Mouse (Mus musculus) left cerebral cortex, adult 2 months (tissue): ENCODE measurements around the gene Fstl3. TPM values are rescaled to one million over a fixed set of nuclear protein-coding genes. Genes with fewer than 3 reads are reported as not detected.
A peak's percentile ranks its signal among the peaks of the same experiment; 100 is the strongest.

Experiments used
- DNase-seq, 2 experiments: peaks; one replicate each; pipeline ENCODE4 v3.0.0; 2021 to 2022; ENCODE audit warnings: low spot score in 2 of 2, mixed read lengths in 1 of 2; ENCODE audit errors: extremely low spot score in 1 of 2
- H3K27ac ChIP-seq: fragments of 200-600 bp; 2 replicates; pipeline ENCODE4 v1.8.1; 2022
- H3K4me3 ChIP-seq: fragments of 200-600 bp; 2 replicates; pipeline ENCODE4 v1.8.1; 2022
- CTCF ChIP-seq: fragments of 200-600 bp; IDR thresholded peaks from 2 replicates; pipeline ENCODE4 v1.8.1; 2022; ENCODE audit warnings: antibody characterized with exemption, mild to moderate bottlenecking, moderate library complexity
- intact Hi-C: fragments of 180-260 bp; cut with DNase I; formaldehyde crosslinking; loops from one replicate; pipeline ENCODE4 v1.15.1; 2025
- long read RNA-seq, 2 experiments: library from polyadenylated mRNA; stranded (forward); transcript quantifications; one replicate each; pipeline ENCODE4 v2.0.0; 2021; ENCODE audit warnings: borderline mapping rate in 2 of 2
- total RNA-seq, 2 experiments: library from RNA; stranded (reverse); gene quantifications; 2 replicates each; pipeline ENCODE4 v1.2.3; 2021

Fstl3 gene
- 1 to 10 TPM; 2.5 to 2.6 TPM for total RNA-seq
- long read RNA-seq, experiment 1, partial matches to known transcripts = 1 of 3 reads
- long read RNA-seq, experiment 1, other reads (novel, unspliced or antisense) = 2 of 3 reads
- long read RNA-seq, experiment 2, partial matches to known transcripts = 0 of 1 reads
- long read RNA-seq, experiment 2, other reads (novel, unspliced or antisense) = 0 of 1 reads

GRCm38 (mm10) chr10:79777103-79777531, at the start of gene Fstl3:
Gene Fstl3, plus strand, starts transcription at chr10:79777272.
- DNase-seq = no peak
- Histone ChIP-seq H3K27ac (no peak within 1 kb of the TSS), H3K4me3 (peak within 1 kb of the TSS; percentile 14; the same call in 1 of the 2 replicates)
- intact Hi-C loops = no loop called here
- TF ChIP-seq CTCF = no peak

DNA sequence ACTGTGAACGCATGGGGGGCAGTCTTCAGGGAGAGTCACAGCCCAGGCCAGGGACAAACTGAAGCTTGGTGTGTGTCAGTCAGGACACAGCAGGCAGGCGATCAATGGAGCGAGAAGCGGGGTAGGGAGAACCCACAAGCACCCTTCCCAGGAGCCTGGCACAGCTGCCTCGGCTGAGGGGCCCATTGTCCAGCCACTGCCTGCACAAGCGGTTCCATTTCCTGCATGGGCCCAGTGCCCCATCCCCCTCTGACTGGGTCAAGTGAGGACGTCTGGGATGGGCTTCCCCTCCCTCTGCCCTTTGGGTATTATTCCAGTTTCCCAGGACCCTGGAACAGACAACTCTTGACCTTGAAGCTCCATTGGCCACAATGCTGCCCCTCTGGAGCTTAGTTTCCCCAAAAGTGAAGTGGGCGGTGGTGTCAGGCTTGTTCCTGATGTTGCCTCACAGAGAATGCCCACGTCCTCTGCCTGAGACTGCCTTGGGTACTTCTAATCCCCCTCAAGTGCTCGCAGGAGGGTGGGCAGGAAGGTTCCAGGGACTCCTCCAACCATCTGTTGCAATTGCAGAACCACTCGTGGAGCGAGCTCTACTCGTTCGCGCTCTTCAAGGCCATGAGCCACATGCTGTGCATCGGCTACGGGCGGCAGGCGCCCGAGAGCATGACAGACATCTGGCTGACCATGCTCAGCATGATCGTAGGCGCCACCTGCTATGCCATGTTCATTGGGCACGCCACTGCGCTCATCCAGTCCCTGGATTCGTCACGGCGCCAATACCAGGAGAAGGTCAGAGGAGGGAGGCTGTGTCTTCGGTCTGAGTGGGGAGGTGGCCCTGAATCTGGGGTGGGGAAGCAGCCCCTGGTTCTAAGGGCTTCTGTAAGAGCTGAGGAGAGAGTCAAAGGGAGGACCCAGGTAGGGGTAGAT, 48.5 kb upstream of the Fstl3 start:
- Histone ChIP-seq H3K4me3 (no peak overlapping the region), H3K27ac (peak overlapping the region; percentile 37; the same call in 1 of the 2 replicates)
- no peak for TF ChIP-seq CTCF
- intact Hi-C loops = no loop called here
- DNase-seq = no peak

- intact Hi-C loops = no loop called here
- no peak for TF ChIP-seq CTCF
- DNase-seq = peak in 1 of 2 experiments; percentile 59
- Histone ChIP-seq H3K27ac (peak overlapping the region; percentile 42; the same call in 1 of the 2 replicates), H3K4me3 (no peak overlapping the region)
Measured at GRCm38 (mm10) chr10:79729357-79729965, 47.6 kb upstream of the Fstl3 start.

GRCm38 (mm10) chr10:79732500-79732899, 44.6 kb upstream of the Fstl3 start:
- intact Hi-C loops = no loop called here
- no peak overlapping the region for H3K27ac ChIP-seq
- TF ChIP-seq CTCF = peak; percentile 71
- no peak overlapping the region for H3K4me3 ChIP-seq
- no peak for DNase-seq

- intact Hi-C loops = no loop called here
- DNase-seq = no peak
Measured at GRCm38 (mm10) chr10:79733847-79734246, 43.2 kb upstream of the Fstl3 start.

DNA sequence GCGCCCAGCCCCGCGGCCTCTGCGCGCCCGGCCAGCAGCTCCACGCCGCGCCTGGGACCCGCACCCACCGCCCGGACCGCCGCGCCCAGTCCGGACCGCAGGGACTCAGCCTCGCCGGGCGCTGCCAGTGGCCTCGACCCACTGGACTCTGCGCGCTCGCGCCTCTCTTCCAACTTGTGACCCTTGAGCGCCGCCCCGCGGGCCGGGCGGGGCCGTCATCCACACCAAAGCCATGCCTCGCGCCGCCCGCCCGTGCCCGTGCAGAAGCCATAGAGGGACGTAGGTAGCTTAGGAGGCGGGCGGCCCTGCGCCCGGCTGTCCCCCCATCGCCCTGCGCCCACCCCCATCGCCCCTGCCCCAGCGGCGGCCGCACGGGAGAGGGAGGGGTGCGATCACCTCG, 41.7 kb upstream of the Fstl3 start:
- DNase-seq = no peak
- Histone ChIP-seq H3K27ac (no peak overlapping the region), H3K4me3 (no peak overlapping the region)
- no peak for TF ChIP-seq CTCF
- intact Hi-C loops = no loop called here

More at GRCm38 (mm10) chr10:79733847-79734246, 43.2 kb upstream of the Fstl3 start:
- TF ChIP-seq CTCF = no peak
- H3K27ac ChIP-seq = no peak overlapping the region
- no peak overlapping the region for H3K4me3 ChIP-seq

- no peak for TF ChIP-seq CTCF
- Histone ChIP-seq H3K4me3 (no peak overlapping the region), H3K27ac (no peak overlapping the region)
- no peak for DNase-seq
- intact Hi-C loops = no loop called here
Measured at GRCm38 (mm10) chr10:79736706-79737105, 40.4 kb upstream of the Fstl3 start.

DNA sequence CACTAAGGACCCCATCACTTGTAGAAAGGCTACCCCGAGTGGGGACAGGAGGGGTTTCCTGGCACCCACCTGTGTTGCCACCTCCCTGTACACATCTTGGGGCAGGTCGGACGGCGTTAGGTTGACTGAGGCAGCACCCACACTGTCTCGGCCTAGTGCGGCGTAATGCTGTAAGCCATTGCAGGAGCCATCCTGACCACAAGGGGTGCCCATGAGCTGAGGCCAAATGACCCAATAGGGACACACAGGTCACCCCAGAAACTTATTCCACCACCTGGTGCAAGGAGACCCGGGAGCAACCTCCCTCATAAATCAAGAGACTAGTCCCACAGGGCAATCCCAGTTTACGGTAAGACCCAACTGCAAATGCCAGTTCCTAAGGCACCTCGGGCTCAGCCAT, 38.8 kb upstream of the Fstl3 start:
- TF ChIP-seq CTCF = peak; percentile 62
- no peak for DNase-seq
- intact Hi-C loops = no loop called here
- Histone ChIP-seq H3K27ac (no peak overlapping the region), H3K4me3 (no peak overlapping the region)

DNA sequence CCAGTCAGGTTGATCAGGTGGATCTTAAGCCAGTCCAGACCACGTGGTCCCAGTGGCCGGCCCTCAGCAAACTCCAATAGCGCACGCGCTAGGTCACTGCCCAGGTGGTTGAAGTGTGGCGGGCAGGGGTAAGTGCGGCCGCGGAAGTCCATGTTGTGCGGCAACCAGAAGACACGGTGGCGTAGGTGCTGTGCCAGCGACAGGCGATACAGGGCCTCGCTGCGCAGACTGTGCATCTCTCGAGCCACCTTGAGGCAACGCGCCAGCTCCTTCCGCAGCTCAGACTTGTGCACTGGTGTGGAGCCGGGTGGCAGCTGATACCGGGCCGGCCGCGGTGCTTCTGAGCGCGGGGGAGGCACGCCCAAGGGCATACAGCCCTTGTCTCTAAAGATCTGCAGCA, 37.8 kb upstream of the Fstl3 start:
- no peak for TF ChIP-seq CTCF
- intact Hi-C loops = no loop called here
- no peak overlapping the region for H3K4me3 ChIP-seq
- no peak overlapping the region for H3K27ac ChIP-seq
- no peak for DNase-seq

- peak; percentile 43 for TF ChIP-seq CTCF
- intact Hi-C loops = no loop called here
- H3K27ac ChIP-seq = no peak overlapping the region
- DNase-seq = no peak
- H3K4me3 ChIP-seq = no peak overlapping the region
Measured at GRCm38 (mm10) chr10:79740863-79741262, 36.2 kb upstream of the Fstl3 start.

DNA sequence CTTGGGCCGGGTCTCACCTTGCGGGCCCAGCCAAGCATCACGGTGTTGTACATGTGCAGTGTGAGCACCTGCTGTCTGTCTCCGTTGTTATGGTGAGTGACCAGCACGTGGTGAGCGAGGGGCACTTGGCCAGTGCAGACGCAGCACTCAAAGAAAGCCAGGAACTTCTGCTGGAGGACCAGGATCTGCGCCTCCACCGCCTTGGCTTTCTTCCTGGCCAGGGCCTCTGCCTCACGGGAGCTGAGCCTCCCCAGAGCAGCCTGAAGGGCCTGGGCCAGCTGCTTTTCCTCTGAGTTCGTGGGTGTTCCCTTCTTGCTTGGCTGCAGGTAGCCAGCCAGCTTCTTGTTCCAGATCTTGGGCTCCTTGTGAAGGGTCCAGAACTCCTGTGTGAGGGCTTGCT, 33.9 kb upstream of the Fstl3 start:
- Histone ChIP-seq H3K27ac (no peak overlapping the region), H3K4me3 (no peak overlapping the region)
- intact Hi-C loops = no loop called here
- no peak for DNase-seq
- no peak for TF ChIP-seq CTCF

DNA sequence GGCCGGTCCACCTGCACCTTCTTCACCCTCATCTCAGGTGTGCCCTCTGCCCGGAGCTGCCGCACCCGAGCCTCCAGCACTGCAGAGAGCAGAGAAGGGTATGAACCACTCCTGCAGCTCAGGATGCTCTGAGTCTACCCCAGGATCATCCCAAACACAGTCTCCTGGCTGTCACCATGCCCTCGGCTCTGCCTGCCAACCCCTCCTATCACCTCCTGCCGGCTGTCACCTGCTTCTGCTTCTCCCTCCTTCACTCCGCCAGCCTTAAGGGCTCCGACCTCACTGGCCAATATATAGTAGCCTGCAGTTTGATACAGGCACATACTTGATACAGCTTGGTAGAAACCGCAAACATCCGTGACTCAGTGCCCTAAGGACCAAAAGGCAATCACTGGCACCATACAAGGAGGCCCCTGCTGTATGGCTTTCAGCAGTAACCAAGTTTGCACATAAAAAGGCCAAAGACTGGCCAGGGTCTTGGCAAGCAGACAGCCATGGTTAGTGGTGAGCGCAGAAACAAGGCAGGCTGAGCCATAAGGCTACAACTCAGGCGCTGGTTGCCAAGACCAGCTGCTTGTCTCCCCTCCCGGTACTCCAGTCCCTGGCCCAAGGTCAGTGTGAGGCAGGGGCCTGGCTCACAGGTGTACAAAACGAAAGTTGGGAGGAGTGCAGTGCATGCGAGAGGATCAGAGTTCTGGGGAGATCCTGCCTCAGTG, 33.3 kb upstream of the Fstl3 start:
- no peak for TF ChIP-seq CTCF
- no peak for DNase-seq
- no peak overlapping the region for H3K27ac ChIP-seq
- intact Hi-C loops = no loop called here
- no peak overlapping the region for H3K4me3 ChIP-seq
